Mouse (Mus musculus): ENCODE data around the gene Olfr961.

Olfr961 gene

DNA sequence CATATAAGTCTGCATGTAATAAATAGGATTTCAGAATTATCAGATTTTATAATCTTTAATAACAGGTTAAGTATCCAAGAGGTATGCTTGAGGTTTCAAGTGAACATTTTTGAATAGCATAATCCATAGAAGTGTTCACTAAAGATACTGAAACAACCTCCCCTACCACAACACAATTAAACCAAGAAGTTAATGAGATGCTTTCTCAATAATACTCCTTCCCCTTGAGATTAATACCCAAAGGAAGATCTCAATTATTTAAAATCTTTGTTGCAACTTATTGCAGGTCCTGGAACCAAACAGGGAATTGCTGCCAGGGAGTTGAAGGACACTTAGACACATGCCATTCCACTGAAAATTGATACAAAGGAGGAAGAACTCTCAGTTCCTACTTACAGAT is at the start of gene Olfr961:
Gene Olfr961, plus strand, starts transcription at position 301 of the 400 bp plus-strand sequence.
- no peak for DNase-seq

DNA sequence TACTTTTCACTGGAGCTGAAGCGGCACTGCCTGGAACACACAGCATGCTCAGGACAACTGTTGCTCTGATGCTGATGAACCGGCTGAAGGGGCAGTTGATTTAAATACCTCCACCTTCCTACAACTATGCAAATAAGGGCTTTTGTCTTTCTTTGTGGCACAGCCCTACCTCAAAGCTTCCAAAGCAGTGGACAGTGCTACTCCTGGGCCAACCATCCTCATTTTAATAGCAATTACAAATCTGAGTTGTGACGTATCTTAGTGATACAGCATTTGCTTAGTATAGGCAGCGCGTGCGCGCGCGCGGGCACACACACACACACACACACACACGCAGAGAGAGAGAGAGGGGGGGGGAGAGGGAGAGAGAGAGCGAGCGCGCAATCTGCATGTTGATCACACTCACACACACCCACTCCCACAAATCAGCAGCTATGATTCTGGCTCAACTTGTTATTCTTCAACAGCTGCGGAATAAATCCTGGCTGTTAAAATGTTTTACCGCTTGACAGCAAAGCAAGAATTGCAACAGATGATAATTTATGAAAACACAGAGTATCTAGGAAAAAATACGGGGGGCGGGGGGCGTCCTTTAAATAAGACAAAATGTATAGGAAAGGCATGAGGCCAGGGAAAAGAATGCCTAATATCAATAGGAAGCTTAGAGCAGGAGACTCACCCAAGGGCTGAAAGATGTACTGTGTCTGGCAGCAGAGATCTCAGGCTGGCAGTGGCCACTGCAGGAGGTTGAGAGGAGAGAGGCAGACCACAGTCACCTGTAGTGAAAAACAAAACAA is 42.2 kb upstream of the Olfr961 start:
- DNase-seq, result no peak

DNA sequence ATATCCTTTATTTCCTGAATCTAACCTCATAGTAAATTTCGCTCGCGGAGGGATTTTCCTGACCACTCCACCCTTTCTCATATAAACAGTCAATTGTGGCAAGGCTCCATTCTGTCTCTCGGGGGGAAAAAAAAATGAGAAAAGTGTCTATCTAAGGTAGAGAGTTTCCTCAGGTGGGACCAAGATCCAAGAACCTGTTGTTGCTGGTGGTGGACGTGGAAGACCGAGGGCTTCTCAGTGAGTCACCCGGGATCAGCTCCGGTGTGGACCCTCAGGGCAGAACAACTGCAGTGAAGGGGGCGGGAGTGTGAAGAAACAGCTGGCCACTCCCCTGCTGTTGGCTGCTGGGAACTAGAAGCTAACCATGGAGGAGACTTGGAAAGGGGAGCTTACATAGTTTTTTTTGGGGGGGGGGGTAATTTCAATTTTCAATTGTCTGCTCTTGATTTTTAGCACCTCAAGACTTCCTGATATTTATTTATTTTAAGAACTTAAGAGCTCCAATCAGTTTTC is 41.5 kb upstream of the Olfr961 start:
- DNase-seq, result no peak

DNA sequence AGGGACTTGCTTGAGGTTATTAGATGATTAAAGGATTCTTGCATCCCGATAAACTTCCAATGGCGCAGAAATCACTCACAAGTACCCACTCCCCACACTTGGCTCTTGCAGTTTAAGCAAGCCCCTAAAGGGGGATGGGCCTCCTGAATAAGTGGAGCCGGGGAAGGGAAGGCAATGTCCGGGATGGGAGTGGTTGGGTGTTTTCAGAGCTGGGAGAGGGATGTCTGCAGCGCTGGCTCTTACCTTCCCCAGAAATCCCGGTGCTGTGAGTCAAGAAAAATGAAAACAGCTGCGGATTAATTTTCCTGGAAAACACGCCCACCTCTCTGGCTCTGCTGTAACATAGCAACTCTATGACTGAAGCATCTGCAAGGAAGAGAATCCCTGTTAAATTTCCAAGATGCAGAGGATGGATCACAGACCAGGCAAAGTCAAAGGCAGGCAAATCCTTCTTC is 40.9 kb upstream of the Olfr961 start, which contains the start of gene AW551984:
Gene AW551984, minus strand, starts transcription at position 405 of the 455 bp plus-strand sequence.
- no peak for DNase-seq

DNA sequence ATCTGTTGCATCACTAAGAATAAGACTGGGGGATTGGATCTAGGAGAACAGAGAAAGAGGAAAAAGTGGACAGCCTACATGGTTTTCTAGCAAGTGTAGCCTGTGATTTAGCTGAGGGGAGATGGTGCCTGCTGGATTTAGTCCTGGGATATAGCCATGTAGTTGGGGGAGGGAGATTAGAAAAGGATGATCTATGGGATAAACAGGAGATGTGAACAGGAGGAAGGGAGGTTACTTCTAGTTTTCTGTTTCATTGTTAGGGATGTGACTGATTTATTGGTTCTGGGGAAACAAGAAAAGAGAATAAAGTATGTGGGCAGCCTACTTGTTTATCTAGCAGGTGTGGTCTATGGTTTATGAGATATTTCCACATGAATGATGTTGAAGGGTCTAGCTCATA is 36.4 kb upstream of the Olfr961 start:
- no peak for DNase-seq

- no peak for DNase-seq
These were observed 34.5 kb upstream of the Olfr961 start, which contains the start of gene Olfr148 for GRCm38 (mm10) chr9:39610355-39610754. Gene Olfr148, plus strand, starts transcription at chr9:39610655.

DNA sequence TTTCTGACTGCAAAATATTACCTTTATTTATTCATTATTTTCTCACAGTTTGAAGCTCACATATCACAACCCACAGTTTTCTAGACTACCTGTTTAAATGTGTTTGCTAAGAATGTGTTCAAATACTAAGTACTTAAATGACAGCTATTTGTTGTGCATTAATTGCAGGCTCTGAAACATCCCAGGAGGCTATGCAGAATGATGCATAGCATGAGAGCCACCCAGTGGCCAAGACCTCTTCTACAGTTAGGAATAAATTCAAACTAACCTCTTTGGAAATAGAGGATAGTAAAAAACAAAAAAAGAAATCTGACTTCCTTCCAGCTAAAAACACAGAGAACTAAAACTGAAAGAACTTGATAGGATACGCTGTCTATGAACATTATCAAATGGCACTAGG is 32.9 kb upstream of the Olfr961 start:
- no peak for DNase-seq

- DNase-seq, result no peak
These were observed 23.8 kb upstream of the Olfr961 start, which contains the start of gene Olfr960 for GRCm38 (mm10) chr9:39621073-39621472. Gene Olfr960, plus strand, starts transcription at chr9:39621373.

- DNase-seq, result no peak
These were observed 21.1 kb upstream of the Olfr961 start for GRCm38 (mm10) chr9:39623783-39624182.

GRCm38 (mm10) chr9:39624711-39625110 is 20.2 kb upstream of the Olfr961 start:
- DNase-seq, result no peak

DNA sequence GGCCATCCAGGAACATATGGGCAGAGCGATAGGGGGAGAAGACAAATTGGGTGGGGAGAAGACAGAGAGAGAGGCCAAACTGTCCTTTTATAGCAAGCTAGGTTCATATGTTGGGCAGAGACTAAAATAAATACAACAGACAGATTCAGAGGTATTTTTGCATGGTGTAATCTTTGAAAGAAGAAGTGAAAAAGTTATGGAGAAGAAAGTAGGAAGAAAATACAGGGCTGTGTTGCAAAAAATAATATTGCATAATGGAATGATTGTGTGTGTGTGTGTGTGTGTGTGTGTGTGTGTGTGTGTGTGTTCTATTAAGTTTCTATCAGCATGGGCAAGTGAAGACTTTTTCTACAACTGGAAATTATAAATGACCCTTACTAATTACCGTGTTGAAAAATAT is 15.8 kb upstream of the Olfr961 start:
- DNase-seq, result no peak

- no peak for DNase-seq
These were observed 10.8 kb upstream of the Olfr961 start for GRCm38 (mm10) chr9:39633913-39634594.

DNA sequence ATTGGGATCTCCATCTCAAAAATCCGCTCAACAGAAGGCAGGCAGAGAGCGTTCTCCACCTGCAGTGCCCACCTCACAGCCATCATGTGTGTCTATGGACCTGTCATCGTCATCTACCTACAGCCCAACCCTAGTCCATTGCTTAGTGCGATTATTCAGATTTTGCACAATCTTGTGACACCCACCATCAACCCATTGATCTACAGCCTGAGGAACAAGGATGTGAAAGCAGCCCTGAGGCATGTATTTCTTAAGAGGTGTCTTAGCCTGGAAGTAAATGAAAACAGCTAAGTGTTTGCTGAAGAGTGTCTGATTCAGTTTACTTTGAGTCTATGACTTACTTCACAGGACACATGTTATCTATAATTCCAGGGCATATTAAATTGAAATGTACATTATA is 2.5 kb downstream of the Olfr961 start:
- DNase-seq, result no peak

- no peak for DNase-seq
These were observed 10.0 kb downstream of the Olfr961 start for GRCm38 (mm10) chr9:39654756-39655396.

DNA sequence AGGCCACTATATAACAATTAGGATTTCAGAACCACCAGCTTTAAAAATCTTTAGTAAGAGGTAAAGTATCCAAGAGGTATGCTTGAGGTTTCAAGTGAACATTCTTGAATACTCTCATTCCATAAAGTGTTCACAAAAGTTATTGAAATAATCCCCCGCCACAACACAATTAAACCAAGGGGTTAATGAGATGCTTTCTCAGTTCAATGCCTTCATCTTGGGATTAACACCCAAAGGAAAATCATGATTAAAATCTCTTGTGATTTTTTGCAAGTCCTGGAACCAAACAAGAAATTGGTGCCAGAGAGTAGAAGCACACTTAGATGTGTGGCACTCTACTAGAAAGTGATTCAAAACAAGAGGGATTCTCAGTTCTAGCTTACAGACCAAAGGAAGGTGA is 22.0 kb downstream of the Olfr961 start, which contains the start of gene Olfr963:
Gene Olfr963, plus strand, starts transcription at position 301 of the 400 bp plus-strand sequence.
- no peak for DNase-seq

DNA sequence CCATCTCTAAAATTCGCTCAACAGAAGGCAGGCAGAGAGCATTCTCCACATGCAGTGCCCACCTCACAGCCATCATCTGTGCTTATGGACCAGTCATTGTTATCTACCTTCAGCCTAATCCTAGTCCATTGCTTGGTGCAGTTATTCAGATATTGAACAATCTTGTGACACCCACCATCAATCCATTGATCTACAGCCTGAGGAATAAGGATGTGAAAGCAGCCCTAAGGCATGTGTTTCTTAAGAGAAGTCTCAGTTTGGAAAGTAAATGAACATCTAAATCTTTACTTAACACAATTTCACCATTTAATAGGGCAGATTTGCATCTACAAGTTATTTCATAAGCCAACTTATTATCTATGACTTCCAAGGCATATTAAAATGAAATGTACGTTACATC is 24.8 kb downstream of the Olfr961 start:
- DNase-seq, result no peak

DNA sequence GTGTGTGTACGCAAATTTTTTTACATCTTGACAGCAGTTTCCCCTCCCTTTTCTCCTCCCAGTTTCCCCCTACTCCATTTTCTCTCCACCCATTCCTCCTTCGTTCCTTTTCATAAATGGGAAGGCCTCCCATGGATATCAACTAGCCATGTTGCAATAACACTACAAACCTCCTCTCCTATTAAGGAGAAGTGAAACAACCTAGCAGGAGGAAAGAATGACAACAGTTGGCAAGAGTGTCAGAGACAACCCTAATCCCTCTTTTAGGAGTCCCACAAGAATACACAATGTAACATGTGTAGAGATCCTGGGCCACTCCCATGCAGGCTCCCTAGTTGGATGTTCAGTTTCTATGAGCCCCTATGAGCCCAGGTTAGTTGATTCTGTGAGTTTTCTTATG is 29.9 kb downstream of the Olfr961 start:
- no peak for DNase-seq

DNA sequence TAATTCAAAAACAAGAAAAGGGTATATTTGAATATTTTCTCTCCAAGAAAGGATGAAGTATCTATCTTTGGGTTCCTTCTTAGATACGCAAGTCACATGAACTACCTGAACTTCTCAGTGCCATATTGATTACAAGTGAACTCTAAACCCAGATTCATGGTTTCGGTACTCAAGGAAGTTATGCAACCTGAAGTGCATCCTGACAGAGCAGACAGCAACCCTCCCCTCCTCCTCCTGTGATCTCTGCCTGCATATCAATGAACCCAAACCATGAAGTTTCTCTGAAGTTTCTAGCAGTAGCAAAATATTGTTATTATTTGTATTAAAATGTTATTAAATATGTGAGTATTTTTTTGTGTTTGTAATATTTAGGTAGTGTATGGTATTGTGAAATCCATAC is 33.7 kb downstream of the Olfr961 start:
- DNase-seq, result no peak

DNA sequence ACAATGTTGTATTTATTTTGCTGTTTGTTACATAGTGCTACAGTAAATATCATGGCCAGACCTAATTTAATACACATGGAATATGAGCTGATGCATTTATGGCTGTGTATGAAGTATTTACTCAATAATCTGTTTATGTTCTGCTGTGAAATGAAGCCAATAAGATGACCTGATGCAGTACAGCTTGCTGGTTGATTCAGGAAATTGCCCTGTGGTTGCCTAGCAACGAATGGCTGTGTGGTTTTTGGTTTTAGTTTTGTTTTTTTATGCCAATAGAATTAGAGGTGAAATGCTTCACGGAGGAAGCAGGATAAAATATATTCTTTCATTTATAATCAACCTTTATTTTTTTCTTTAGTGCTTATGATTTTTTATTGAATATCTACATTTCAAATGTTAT is 34.4 kb downstream of the Olfr961 start:
- no peak for DNase-seq

All from kidney, adult 11 months (tissue).